Mouse (Mus musculus): Measurements from ENCODE around the gene Prss53. TPM values are rescaled to one million over a fixed set of nuclear protein-coding genes. Genes with fewer than 3 reads are reported as not detected.

Gene Prss53
- total RNA-seq, 1 experiment from 2014 or later = 0.27 TPM

Other genes with a start within 250 kb of the Prss53 start
- 54.4 and 68.0 TPM in 2 replicates for gene Bcl7c, start 182.0 kb downstream of the Prss53 start, total RNA-seq (2017)
- gene Ctf1, start 178.2 kb downstream of the Prss53 start, total RNA-seq (2017) = 0.14 TPM in 1 of 2 replicates, not detected in the other
- not detected in 2 replicates for gene Ctf2, start 158.8 kb downstream of the Prss53 start, total RNA-seq (2017)
- gene Fbxl19, start 146.4 kb downstream of the Prss53 start, total RNA-seq (2017) = 14.6 and 21.4 TPM in 2 replicates
- gene Orai3, start 121.2 kb downstream of the Prss53 start, total RNA-seq (2017) = 24.5 and 40.6 TPM in 2 replicates
- gene Setd1a, start 114.3 kb downstream of the Prss53 start, total RNA-seq (2017) = 15.1 and 16.6 TPM in 2 replicates
- 1.4 TPM in 1 of 2 replicates, not detected in the other for gene Gm49388, start 105.4 kb downstream of the Prss53 start, total RNA-seq (2017)
- gene Hsd3b7, start 90.4 kb downstream of the Prss53 start, total RNA-seq (2017) = 36.7 and 52.3 TPM in 2 replicates
- 47.6 and 56.9 TPM in 2 replicates for gene Stx4a, start 66.7 kb downstream of the Prss53 start, total RNA-seq (2017)
- 0.64 TPM in 1 of 2 replicates, not detected in the other for gene Stx1b, start 66.4 kb downstream of the Prss53 start, total RNA-seq (2017)
- gene Zfp646, start 14.7 kb downstream of the Prss53 start, total RNA-seq (2017) = 47.1 and 50.4 TPM in 2 replicates
- gene Zfp668, start 14.1 kb downstream of the Prss53 start, total RNA-seq (2017) = 3.2 and 10.5 TPM in 2 replicates
- gene Gm21974, start 4.5 kb upstream of the Prss53 start, total RNA-seq (2017) = not detected in 2 replicates
- 27.6 and 34.0 TPM in 2 replicates for gene Vkorc1, start 4.6 kb upstream of the Prss53 start, total RNA-seq (2017)
- gene Bckdk, start 13.1 kb upstream of the Prss53 start, total RNA-seq (2017) = 40.9 and 47.1 TPM in 2 replicates
- 30.0 and 36.0 TPM in 2 replicates for gene Kat8, start 21.5 kb upstream of the Prss53 start, total RNA-seq (2017)
- gene Prss8, start 39.1 kb upstream of the Prss53 start, total RNA-seq (2017) = not detected in 2 replicates
- gene Prss36, start 55.8 kb upstream of the Prss53 start, total RNA-seq (2017) = 2.4 and 4.3 TPM in 2 replicates
- gene Fus, start 76.5 kb upstream of the Prss53 start, total RNA-seq (2017) = 79.4 and 108 TPM in 2 replicates
- 19.8 and 27.3 TPM in 2 replicates for gene Pycard, start 102.9 kb upstream of the Prss53 start, total RNA-seq (2017)
- not detected in 2 replicates for gene Trim72, start 113.0 kb upstream of the Prss53 start, total RNA-seq (2017)
- gene Itgam, start 171.7 kb upstream of the Prss53 start, total RNA-seq (2017) = 10.8 and 12.8 TPM in 2 replicates
- gene Gm49368, start 171.7 kb upstream of the Prss53 start, total RNA-seq (2017) = not detected in 2 replicates
- 3.0 and 4.1 TPM in 2 replicates for gene Itgax, start 238.6 kb upstream of the Prss53 start, total RNA-seq (2017)